Mouse (Mus musculus): ENCODE data around the gene Tcp11l1. TPM values are rescaled to one million over a fixed set of nuclear protein-coding genes. Genes with fewer than 3 reads are reported as not detected.

The Tcp11l1 gene
- polyA plus RNA-seq, 1 experiment from 2014 or later, result 64.1 TPM

DNA sequence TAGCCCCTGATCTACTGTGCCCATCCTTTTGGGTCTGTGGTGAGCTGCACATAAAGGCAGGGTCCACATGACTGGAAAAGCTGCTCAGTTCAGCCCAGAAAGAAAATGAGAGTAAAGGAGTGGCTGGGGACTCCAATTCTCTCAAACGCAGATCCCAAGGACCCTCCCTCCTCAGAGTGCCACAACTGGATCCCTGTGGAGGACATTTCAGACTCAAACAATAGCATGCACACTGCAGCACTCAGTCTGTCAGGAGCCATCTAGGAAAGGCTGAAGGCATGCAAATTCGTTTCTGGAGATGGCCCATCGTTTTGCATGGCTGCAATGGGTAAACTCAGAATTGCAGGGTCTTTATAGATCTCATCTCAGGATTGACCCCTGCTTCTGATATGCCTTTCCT lies 8.8 kb downstream of the Tcp11l1 start:
- Histone ChIP-seq H3K27me3 (ENCODE audit: insufficient read depth, poor library complexity, severe bottlenecking) (no peaks in the 10 kb centered on the region), H3K4me3 (no peak overlapping the region), H3K27ac (no peak overlapping the region), H3K4me1 (replicated peaks) (no peaks in the 10 kb centered on the region), H3K36me3 (peaks cover 26% of the 10 kb centered on the region), H3K9me3 (no peaks in the 10 kb centered on the region)
- DNase-seq (ENCODE audit: low spot score), result no peak
- WGBS, result 61% methylated on average over 3 of the region's 3 CpGs

DNA sequence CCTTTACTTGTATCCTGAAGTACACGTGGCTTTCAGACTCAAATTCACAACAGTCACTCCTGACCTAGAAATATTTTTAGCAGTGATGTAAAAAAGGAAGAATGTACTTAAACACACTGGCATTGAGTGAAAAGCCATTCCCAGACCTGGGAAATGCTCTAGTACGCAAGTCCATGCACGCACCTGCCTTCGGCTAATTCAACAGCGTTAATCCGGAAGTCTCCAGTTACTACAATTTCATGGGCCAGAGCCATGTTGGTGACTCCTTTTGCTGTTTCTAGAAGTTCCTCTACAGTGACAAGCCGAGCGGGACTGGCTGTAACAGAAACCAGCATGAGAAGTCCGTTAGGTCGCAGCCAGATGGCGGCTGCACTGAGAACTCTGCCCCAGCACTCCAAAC lies 12.3 kb downstream of the Tcp11l1 start:
- Histone ChIP-seq H3K4me3 (no peak overlapping the region), H3K36me3 (peaks cover 20% of the 10 kb centered on the region), H3K4me1 (replicated peaks) (no peaks in the 10 kb centered on the region), H3K9me3 (no peaks in the 10 kb centered on the region), H3K27ac (no peak overlapping the region), H3K27me3 (ENCODE audit: insufficient read depth, poor library complexity, severe bottlenecking) (no peaks in the 10 kb centered on the region)
- 88% methylated on average over 11 of the region's 11 CpGs for WGBS
- no peak for DNase-seq (ENCODE audit: low spot score)

DNA sequence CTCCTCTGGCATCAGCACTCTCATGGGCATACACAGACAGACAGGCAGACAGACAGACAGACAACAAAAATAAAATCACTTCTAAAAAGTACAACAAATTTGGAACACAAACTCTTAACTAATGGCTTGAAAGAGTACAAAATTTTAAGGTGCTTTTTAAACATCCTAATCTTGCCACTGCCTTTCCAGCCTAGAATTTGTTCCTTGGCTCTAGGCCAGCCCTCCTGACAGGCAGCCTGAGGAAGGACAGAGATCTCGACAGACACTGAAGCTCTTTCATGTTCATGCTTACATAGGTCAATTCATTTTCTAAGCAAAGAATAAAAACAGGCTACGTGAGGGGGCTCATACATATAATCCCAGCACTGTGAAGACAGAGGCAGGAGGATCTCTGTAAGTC lies 19.4 kb downstream of the Tcp11l1 start:
- no peaks in the 10 kb centered on the region for H3K4me1 ChIP-seq (replicated peaks)
- no peak overlapping the region for H3K4me3 ChIP-seq
- H3K27ac ChIP-seq, result no peak overlapping the region
- 89% methylated on average over 2 of the region's 2 CpGs for WGBS
- no peak for DNase-seq (ENCODE audit: low spot score)
- H3K9me3 ChIP-seq, result no peaks in the 10 kb centered on the region
- H3K36me3 ChIP-seq, result peaks cover 7% of the 10 kb centered on the region
- H3K27me3 ChIP-seq (ENCODE audit: insufficient read depth, poor library complexity, severe bottlenecking), result no peaks in the 10 kb centered on the region

DNA sequence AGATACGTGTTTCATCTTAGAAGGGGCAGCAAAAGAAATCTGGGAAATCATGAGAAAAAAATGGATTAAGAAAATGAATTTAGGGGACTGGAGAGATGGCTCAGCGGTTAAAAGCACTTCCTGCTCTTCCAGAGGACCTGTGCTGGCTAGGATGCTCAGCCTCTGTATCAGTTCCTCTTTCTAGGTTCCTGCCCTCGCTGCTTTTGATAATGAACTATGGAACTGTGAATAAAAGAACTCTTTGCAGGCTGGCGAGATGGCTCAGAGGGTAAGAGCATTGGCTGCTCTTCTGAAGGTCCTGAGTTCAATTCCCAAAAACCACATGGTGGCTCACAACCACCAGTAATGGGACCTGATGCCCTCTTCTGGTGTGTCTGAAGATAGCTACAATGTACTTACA lies 21.2 kb downstream of the Tcp11l1 start:
- 0 out of 2 replicates have a peak, but pooled peaks cover 3% of the 10 kb centered on the region for H3K36me3 ChIP-seq
- H3K27ac ChIP-seq, result no peak overlapping the region
- no peak overlapping the region for H3K4me3 ChIP-seq
- no peaks in the 10 kb centered on the region for H3K27me3 ChIP-seq (ENCODE audit: insufficient read depth, poor library complexity, severe bottlenecking)
- peaks cover under 1% of the 10 kb centered on the region; the same call in 1 of the 2 replicates for H3K4me1 ChIP-seq (replicated peaks)
- 83% methylated on average over 4 of the region's 4 CpGs for WGBS
- no peaks in the 10 kb centered on the region for H3K9me3 ChIP-seq
- DNase-seq (ENCODE audit: low spot score), result no peak

DNA sequence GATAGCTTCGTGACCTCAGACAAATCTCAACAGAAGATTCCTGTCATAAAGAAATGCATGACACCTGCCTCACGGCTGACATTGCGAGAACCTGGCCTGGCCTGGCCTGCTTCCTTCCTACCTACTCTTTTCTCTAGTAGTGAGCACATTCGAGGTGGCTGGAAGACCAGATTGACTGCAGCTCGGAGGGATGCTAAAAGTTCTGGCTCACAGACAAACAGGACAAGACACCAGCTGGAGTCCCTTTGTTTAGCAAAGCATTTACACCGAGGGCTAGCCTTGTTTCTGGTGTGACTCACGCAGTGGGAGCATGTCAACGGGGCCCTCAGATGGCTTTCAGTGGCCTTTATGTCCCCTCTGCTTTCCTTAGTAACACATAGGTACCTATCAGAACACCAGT lies 23.2 kb downstream of the Tcp11l1 start:
- Histone ChIP-seq H3K4me3 (no peak overlapping the region), H3K4me1 (replicated peaks) (peaks cover 3% of the 10 kb centered on the region; the same call in 1 of the 2 replicates), H3K27me3 (ENCODE audit: insufficient read depth, poor library complexity, severe bottlenecking) (no peaks in the 10 kb centered on the region), H3K36me3 (peaks cover 13% of the 10 kb centered on the region), H3K9me3 (no peaks in the 10 kb centered on the region), H3K27ac (0 out of 2 replicates have a peak overlapping the region, but pooled peaks have one; percentile 23)
- 74% methylated on average over 8 of the region's 8 CpGs for whole genome bisulfite sequencing
- DNase-seq (ENCODE audit: low spot score), result no peak

DNA sequence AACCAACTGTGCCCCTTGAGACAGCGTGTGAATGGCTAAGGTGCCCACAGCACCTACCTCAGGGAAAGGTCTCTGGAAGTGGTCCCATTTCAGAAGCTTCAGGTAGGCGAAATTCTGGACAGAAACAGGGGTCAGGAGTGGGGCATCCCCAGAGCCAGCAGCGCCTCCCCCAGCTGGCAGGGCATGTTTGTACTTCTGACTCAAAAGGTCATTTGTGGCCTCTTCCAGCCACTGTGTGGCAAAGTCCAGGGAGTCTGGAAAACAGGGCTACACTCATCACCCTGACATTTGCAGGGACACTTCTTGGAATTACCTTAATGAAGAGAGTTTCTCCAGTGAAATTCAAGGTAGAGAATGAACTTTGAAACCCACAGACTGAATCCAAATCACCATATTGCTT lies 23.6 kb downstream of the Tcp11l1 start:
- H3K36me3 ChIP-seq, result peaks cover 17% of the 10 kb centered on the region
- no peaks in the 10 kb centered on the region for H3K9me3 ChIP-seq
- WGBS, result 77% methylated on average over 3 of the region's 3 CpGs
- H3K27me3 ChIP-seq (ENCODE audit: insufficient read depth, poor library complexity, severe bottlenecking), result no peaks in the 10 kb centered on the region
- H3K4me3 ChIP-seq, result no peak overlapping the region
- DNase-seq (ENCODE audit: low spot score), result no peak
- no peak overlapping the region for H3K27ac ChIP-seq
- peaks cover 3% of the 10 kb centered on the region; the same call in 1 of the 2 replicates for H3K4me1 ChIP-seq (replicated peaks)

DNA sequence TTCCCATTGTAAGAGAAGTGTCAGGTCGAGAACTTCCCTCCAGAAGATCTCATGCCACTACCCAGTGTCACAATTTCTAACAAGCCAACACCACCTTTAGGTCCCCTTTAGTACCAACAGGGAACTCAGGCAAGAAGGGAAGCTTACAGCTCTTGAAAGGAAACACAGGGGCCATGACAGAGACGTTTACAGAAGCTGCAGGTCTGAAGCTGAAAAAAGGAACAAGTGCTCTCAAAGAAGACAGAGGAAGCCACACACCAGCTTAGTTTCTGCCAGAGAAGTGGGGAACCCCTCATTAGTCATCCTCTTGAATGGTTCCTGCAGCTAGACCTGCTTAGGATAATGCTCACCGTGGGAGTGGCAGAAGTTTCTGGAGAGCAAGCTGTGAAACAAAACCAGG lies 24.7 kb downstream of the Tcp11l1 start:
- Histone ChIP-seq H3K27ac (no peak overlapping the region), H3K9me3 (no peaks in the 10 kb centered on the region), H3K27me3 (ENCODE audit: insufficient read depth, poor library complexity, severe bottlenecking) (no peaks in the 10 kb centered on the region), H3K4me1 (replicated peaks) (peaks cover 3% of the 10 kb centered on the region; the same call in 1 of the 2 replicates), H3K4me3 (no peak overlapping the region), H3K36me3 (peaks cover 26% of the 10 kb centered on the region)
- WGBS, result 75% methylated on average over 3 of the region's 3 CpGs
- DNase-seq (ENCODE audit: low spot score), result no peak

DNA sequence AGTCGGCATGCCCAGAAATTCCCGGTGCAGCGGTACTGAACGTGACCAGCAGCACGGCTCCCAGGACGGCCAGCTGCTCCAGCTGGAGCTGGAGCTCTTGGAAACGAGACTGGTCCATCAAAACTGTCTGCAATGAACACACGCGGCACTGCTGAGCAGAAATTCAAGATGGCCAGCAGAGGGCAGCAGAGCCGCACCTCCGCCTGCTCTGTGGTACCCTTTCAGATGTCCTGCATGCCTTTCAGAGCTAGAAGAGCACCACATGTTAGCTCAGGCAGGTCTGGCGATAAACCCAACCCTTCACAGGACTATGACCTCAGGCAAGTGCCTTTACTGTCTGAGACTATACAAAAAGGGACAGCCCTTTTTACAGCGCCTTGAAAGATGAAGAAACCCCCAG lies 26.6 kb downstream of the Tcp11l1 start:
- Histone ChIP-seq H3K4me3 (no peak overlapping the region), H3K27ac (no peak overlapping the region), H3K27me3 (ENCODE audit: insufficient read depth, poor library complexity, severe bottlenecking) (no peaks in the 10 kb centered on the region), H3K36me3 (peaks cover 40% of the 10 kb centered on the region), H3K9me3 (no peaks in the 10 kb centered on the region), H3K4me1 (replicated peaks) (peaks cover 3% of the 10 kb centered on the region; the same call in 1 of the 2 replicates)
- 11% methylated on average over 13 of the region's 13 CpGs for WGBS
- peak; percentile 84 for DNase-seq (ENCODE audit: low spot score)

DNA sequence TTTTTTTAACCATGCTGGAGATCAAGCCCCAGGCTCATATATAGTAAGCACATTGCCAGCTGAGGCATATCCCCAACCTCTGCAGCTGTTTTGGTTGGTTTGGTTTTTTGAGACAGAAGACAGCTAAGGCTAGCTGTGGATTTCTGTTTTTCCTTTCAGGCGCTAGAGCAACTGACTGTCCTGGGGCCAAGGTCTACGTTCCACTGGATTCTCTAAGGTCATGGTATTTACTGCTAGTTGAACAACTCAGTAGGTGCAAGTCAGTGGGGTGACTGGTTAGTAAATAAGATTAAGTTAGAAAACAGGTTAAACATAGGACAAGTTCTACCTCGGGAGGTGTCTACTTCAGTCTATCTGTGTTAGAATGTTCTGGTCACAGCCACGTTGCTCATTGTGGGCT lies 27.2 kb downstream of the Tcp11l1 start:
- WGBS, result 93% methylated on average over 4 of the region's 4 CpGs
- Histone ChIP-seq H3K9me3 (no peaks in the 10 kb centered on the region), H3K36me3 (peaks cover 41% of the 10 kb centered on the region), H3K4me1 (replicated peaks) (peaks cover 3% of the 10 kb centered on the region; the same call in 1 of the 2 replicates), H3K4me3 (no peak overlapping the region), H3K27me3 (ENCODE audit: insufficient read depth, poor library complexity, severe bottlenecking) (no peaks in the 10 kb centered on the region), H3K27ac (no peak overlapping the region)
- no peak for DNase-seq (ENCODE audit: low spot score)

DNA sequence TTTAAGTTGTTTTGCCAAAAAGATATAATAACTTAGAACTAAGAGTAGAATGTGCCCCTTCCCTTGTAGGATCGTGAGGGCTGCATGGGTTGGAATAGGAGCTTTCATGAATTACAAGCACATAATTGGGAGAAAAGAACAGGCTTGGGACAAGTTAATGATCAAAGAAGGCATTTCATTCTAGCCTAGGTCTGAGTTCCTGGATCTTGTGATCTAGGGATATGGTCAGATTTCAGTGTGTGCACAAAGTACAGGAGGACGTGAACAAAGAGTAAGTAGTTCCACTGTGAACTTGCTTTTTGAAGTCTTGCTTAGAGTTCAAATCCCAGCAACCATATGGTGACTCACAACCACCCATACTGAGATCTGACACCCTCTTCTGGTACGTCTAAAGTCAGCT lies 34.6 kb downstream of the Tcp11l1 start:
- no peak overlapping the region for H3K27ac ChIP-seq
- no peak overlapping the region for H3K4me3 ChIP-seq
- no peak for DNase-seq (ENCODE audit: low spot score)
- 82% methylated on average over 3 of the region's 3 CpGs for WGBS
- H3K27me3 ChIP-seq (ENCODE audit: insufficient read depth, poor library complexity, severe bottlenecking), result no peaks in the 10 kb centered on the region
- 0 out of 2 replicates have a peak, but pooled peaks cover 3% of the 10 kb centered on the region for H3K4me1 ChIP-seq (replicated peaks)
- H3K36me3 ChIP-seq, result peaks cover 23% of the 10 kb centered on the region
- H3K9me3 ChIP-seq, result no peaks in the 10 kb centered on the region

DNA sequence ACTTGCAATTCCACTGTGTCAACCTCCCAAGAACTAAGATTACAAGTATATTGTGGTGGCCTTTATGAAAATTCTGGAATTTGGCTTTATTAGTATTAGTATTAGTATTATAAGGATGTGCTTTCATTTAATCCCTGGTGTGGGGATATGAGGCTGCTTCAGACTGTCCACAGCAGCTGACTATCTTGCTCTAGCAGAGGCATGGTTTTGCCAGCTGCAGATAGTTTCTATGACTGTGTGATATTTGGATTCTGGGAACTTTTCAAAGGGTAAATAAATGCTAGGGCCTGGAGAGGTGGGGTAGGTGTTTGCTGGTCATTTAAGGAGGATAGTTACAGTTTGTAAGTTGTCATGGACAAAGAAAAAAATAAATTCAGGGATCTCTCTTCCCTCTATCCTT lies 40.2 kb downstream of the Tcp11l1 start:
- no peak for DNase-seq (ENCODE audit: low spot score)
- no peak overlapping the region for H3K27ac ChIP-seq

DNA sequence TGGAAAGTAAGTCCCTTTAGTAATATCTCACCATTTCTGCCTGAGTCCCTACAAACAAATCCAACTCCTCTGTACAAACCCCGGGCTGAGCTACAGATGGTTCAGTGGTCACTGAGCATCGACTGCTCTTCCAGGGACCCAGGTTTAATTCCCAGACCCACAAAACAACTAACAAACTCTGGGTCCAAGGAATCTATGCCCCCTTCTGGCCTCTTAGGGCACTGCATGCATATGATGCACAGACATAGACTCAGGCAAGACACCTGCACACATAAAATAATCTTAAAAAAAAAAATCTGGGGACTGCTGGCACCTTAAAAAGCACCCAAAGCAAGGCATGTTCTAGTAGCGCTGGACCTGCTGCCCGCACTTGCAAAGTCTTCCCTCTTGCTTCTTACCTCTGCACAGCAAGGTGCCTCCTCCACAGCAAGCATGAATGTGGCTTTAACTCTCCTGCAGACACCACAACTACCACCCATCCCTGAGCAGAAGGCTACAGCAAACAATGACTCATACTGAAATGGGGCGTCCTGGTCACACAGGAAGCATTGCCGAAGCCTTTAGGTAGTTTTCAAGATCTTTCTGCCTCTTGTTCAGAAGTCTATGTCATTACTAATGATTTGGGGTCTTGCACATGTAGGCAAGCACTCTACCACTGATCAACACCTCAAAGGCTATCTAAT lies 42.7 kb downstream of the Tcp11l1 start:
- Histone ChIP-seq H3K27me3 (ENCODE audit: insufficient read depth, poor library complexity, severe bottlenecking) (no peaks in the 10 kb centered on the region), H3K27ac (no peak overlapping the region), H3K9me3 (no peaks in the 10 kb centered on the region), H3K4me1 (replicated peaks) (0 out of 2 replicates have a peak, but pooled peaks cover 3% of the 10 kb centered on the region), H3K36me3 (peaks cover 45% of the 10 kb centered on the region), H3K4me3 (no peak overlapping the region)
- 88% methylated on average over 6 of the region's 6 CpGs for WGBS
- DNase-seq (ENCODE audit: low spot score), result no peak

More for the DNA sequence above, 40.2 kb downstream of the Tcp11l1 start:
- H3K4me1 ChIP-seq (replicated peaks), result 0 out of 2 replicates have a peak, but pooled peaks cover 3% of the 10 kb centered on the region
- H3K27me3 ChIP-seq (ENCODE audit: insufficient read depth, poor library complexity, severe bottlenecking), result no peaks in the 10 kb centered on the region
- peaks cover 25% of the 10 kb centered on the region for H3K36me3 ChIP-seq
- H3K9me3 ChIP-seq, result no peaks in the 10 kb centered on the region
- no peak overlapping the region for H3K4me3 ChIP-seq

DNA sequence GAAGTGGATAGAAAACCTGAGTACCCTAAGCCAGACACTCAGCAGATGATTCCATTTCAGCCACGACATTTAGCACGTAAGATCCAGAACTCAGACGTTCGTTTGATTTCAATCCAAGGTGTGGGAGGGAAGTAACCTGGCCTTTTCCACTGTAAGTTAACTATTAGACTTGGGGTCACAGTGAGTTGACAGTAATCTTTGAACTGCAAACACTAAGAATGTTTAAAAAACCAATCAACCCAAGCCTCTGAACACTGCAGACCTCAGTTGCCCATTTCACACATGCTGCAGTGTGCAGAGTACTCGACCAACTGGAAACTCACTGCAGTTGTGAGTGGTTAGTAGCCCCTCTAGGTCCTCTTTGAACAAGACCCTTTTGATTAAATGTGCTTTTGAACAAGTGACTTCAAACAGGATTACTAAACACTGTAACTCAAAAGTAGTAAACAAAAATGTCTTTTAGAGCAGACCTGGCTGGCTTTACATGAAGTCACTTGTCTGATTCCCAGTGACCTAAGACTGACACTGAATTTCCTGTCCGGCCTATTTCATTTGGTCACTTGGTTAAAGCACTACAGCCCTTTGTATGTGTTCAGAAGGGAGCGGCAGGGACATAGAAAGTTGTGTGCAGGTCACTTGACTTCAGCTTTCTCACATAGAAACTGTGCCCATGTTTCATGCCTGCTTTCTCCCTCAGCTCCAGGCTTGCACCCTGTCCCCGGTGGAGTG lies 48.4 kb downstream of the Tcp11l1 start:
- no peak overlapping the region for H3K27ac ChIP-seq
- 88% methylated on average over 8 of the region's 8 CpGs for WGBS
- H3K4me1 ChIP-seq (replicated peaks), result no peaks in the 10 kb centered on the region
- H3K4me3 ChIP-seq, result no peak overlapping the region
- H3K36me3 ChIP-seq, result peaks cover 90% of the 10 kb centered on the region
- H3K27me3 ChIP-seq (ENCODE audit: insufficient read depth, poor library complexity, severe bottlenecking), result no peaks in the 10 kb centered on the region
- DNase-seq (ENCODE audit: low spot score), result no peak
- no peaks in the 10 kb centered on the region for H3K9me3 ChIP-seq

Measured in hindbrain, embryonic 10.5 days (tissue).